Mouse (Mus musculus) thymus, adult 2 months (tissue): ENCODE data around the gene Six3. TPM values are rescaled to one million over a fixed set of nuclear protein-coding genes. Genes with fewer than 3 reads are reported as not detected.

ENCODE experiments used
- DNase-seq: peaks from one replicate; pipeline ENCODE4 v3.0.0; 2021
- H3K27ac ChIP-seq: fragments of 200-500 bp; 2 replicates; pipeline ENCODE4 v1.5.1; 2012; ENCODE audit warnings: low read length, control low read depth; ENCODE audit not compliant: control insufficient read depth, insufficient read depth
- H3K27me3 ChIP-seq: fragments of 200-500 bp; 2 replicates; pipeline ENCODE4 v1.6.1; 2012; ENCODE audit warnings: mild to moderate bottlenecking, low read length, moderate library complexity, mixed read lengths; ENCODE audit not compliant: control insufficient read depth, insufficient read depth
- H3K36me3 ChIP-seq: fragments of 200-500 bp; 2 replicates; pipeline ENCODE4 v1.6.1; 2012; ENCODE audit warnings: mild to moderate bottlenecking, low read length, moderate library complexity; ENCODE audit not compliant: control insufficient read depth, insufficient read depth
- H3K4me1 ChIP-seq: fragments of 200-500 bp; replicated peaks from 2 replicates; pipeline ENCODE4 v1.6.1; 2012; ENCODE audit warnings: low read length; ENCODE audit not compliant: control insufficient read depth, insufficient read depth
- H3K4me3 ChIP-seq: fragments of 200-500 bp; 2 replicates; pipeline ENCODE4 v1.5.1; 2012; ENCODE audit warnings: mild to moderate bottlenecking, low read length, control low read depth, moderate library complexity; ENCODE audit not compliant: control insufficient read depth, insufficient read depth
- CTCF ChIP-seq: fragments of 200-500 bp; IDR thresholded peaks from 2 replicates; pipeline ENCODE4 v1.5.1; 2012; ENCODE audit warnings: mild to moderate bottlenecking, control low read depth, low read length, moderate library complexity, borderline replicate concordance; ENCODE audit not compliant: control insufficient read depth, poor library complexity, insufficient read depth; ENCODE audit errors: extremely low read depth
- POLR2A ChIP-seq: fragments of 200-500 bp; IDR thresholded peaks from 2 replicates; pipeline ENCODE4 v1.6.1; 2012; ENCODE audit warnings: mild to moderate bottlenecking, low read length, control low read depth, moderate library complexity; ENCODE audit not compliant: control insufficient read depth, poor library complexity, insufficient read depth; ENCODE audit errors: extremely low read depth
- WGBS: fragments of 180-500 bp; shearing (Covaris S2); methylation state at CpG from one replicate; pipeline ENCODE4 v1.1.7; 2018; 5-methylcytosine and 5-hydroxymethylcytosine counted together
- polyA plus RNA-seq: library from polyadenylated mRNA; depleted of rRNA; stranded (reverse); fragments of >200 nt; gene quantifications from 2 replicates; pipeline ENCODE4 v1.2.3, GENCODE M21; 2012

Six3 gene
- polyA plus RNA-seq, 1 experiment: 0.08 TPM

DNA sequence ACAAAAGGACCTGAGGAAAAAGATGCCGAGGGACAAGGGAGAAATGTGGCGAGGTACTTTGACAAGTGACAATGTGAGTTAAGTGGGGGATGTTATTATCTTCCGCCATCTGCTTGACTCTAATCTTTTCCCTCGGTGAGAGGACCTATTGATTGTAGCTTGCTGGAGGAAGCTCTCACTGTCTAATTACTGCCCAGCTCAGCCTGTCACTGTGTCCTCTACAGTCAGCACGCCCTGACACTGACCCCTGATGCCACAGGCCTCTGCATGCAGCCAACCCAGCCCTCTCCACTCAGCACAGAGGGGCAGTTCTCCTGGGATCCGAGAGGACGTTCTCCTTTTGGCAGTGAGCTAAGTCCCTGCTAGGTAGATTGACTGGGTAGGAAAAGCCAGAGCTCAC lies 28.8 kb upstream of the Six3 start:
- no peak for DNase-seq
- Histone ChIP-seq H3K4me3 (no peak overlapping the region), H3K27me3 (no peaks in the 10 kb centered on the region), H3K27ac (no peak overlapping the region), H3K36me3 (no peaks in the 10 kb centered on the region), H3K4me1 (no peaks in the 10 kb centered on the region)
- no peak for TF ChIP-seq CTCF
- TF ChIP-seq POLR2A: no peak
- WGBS: 81% methylated on average over 7 of the region's 7 CpGs

DNA sequence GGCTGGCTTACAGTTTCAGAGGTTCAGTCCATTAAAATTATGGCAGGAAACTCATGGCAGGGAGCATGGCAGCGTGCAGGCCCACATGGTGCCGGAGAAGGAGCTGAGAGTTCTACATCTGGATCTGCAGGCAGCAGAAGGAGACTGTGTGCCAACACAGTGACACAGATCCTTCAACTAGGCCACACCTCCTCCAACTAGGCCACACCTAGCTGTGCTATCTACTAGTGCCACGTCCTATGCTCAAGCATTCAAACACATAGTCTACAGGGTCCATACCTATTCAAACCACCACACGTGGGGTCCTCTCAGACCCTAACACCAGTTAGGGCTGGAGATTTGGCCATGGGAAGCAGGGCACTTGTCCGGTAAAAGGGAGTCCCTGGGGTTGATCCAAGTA lies 27.6 kb upstream of the Six3 start:
- Histone ChIP-seq H3K36me3 (no peaks in the 10 kb centered on the region), H3K27me3 (no peaks in the 10 kb centered on the region), H3K4me3 (no peak overlapping the region), H3K27ac (no peak overlapping the region), H3K4me1 (no peaks in the 10 kb centered on the region)
- TF ChIP-seq POLR2A (no peak), CTCF (no peak)
- 92% methylated on average over 5 of the region's 5 CpGs for WGBS
- no peak for DNase-seq

DNA sequence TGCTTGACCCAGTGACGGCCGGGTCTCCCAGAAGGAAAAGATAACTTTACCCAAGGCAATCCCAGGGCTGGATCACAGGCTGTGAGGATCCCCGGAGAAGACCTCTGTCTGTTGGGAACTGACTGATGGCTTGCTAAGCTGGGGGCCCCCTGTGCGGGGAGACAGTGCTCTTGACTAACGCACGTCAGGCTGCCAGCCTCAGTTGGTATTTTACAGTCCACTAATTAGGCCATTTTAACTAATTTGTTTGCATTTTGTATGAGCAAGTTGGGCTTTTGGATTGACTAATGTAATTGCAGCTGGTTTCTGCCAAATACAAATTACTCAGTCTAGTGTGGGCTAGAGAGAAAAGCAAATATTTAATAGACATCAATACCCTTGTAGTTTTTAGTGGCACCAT lies 21.4 kb upstream of the Six3 start:
- 90% methylated on average over 6 of the region's 6 CpGs for WGBS
- Histone ChIP-seq H3K27me3 (no peaks in the 10 kb centered on the region), H3K36me3 (no peaks in the 10 kb centered on the region), H3K4me1 (no peaks in the 10 kb centered on the region), H3K4me3 (no peak overlapping the region), H3K27ac (no peak overlapping the region)
- TF ChIP-seq POLR2A (no peak), CTCF (no peak)
- DNase-seq: no peak

DNA sequence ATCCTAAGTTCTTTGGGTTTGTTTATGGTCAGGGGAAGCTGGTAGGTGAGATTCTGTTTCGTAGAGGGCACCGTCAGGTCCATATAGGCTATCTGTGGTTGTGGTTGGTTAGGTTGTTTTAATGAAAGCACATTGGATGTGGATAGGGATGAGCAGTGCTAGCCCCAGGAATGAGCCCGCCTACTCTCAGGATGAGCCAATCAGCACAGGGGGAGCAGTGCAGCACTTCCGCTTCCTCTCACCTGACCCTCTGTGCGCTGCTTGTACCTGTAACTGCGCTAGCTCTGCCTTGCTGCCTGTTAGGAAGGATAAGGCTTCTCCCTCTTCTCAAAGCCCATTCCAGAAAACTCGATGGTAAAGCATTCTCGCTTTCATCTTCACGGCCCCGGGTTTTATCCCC lies 17.6 kb upstream of the Six3 start:
- no peak overlapping the region for H3K27ac ChIP-seq
- TF ChIP-seq POLR2A: no peak
- TF ChIP-seq CTCF: no peak
- DNase-seq: no peak
- no peaks in the 10 kb centered on the region for H3K4me1 ChIP-seq
- H3K36me3 ChIP-seq: no peaks in the 10 kb centered on the region
- no peak overlapping the region for H3K4me3 ChIP-seq
- no peaks in the 10 kb centered on the region for H3K27me3 ChIP-seq
- WGBS: 60% methylated on average over 10 of the region's 10 CpGs

DNA sequence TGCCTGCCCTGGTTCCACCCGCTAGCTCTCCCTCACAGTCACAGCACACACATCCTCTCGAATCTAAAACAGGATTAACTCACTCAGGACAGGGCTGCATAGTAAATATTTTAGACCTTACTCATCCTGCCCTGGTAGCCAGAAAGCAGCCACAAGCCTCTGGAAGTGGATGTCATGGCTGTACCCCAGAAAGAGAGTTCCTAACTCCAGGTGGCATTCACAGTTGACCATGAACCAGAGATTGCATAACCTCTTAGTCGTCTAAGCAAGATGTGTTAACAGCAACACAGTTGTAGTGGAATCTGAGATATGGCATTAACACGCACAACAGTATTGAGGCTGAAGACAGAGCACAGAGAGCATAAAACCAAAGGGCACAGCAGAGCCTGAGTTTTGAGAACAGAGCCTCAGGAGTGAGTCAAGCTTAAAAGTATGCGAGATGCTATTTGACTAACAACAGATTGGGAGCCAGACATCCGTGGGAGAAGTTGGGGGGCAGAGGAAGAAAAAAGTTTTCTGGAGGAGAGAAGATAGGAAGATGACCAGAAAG lies 17.0 kb upstream of the Six3 start:
- Histone ChIP-seq H3K4me1 (no peaks in the 10 kb centered on the region), H3K27me3 (no peaks in the 10 kb centered on the region), H3K36me3 (no peaks in the 10 kb centered on the region), H3K4me3 (no peak overlapping the region), H3K27ac (no peak overlapping the region)
- TF ChIP-seq POLR2A (no peak), CTCF (no peak)
- WGBS: 53% methylated on average over 6 of the region's 6 CpGs
- no peak for DNase-seq

DNA sequence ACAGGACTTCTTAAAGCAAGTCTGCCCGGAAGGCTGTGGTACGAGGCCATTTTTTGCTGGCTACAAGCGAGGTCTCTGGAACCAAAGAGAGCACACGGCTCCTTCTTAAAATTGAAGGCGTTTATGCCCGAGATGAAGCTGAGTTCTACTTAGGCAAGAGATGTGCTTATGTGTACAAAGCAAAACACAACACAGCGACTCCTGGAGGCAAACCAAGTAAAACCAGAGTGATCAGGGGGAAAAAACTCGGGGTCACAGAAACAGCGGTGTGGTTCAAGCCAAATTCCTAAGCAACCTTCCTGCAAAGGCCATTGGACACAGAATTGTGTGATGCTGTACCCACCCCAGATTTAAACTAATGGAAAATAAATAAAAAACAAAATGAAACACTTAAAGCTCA lies 13.9 kb upstream of the Six3 start:
- DNase-seq: no peak
- Histone ChIP-seq H3K27me3 (no peaks in the 10 kb centered on the region), H3K27ac (no peak overlapping the region), H3K36me3 (no peaks in the 10 kb centered on the region), H3K4me3 (no peak overlapping the region), H3K4me1 (no peaks in the 10 kb centered on the region)
- no peak for TF ChIP-seq CTCF
- TF ChIP-seq POLR2A: no peak
- WGBS: 60% methylated on average over 9 of the region's 9 CpGs

DNA sequence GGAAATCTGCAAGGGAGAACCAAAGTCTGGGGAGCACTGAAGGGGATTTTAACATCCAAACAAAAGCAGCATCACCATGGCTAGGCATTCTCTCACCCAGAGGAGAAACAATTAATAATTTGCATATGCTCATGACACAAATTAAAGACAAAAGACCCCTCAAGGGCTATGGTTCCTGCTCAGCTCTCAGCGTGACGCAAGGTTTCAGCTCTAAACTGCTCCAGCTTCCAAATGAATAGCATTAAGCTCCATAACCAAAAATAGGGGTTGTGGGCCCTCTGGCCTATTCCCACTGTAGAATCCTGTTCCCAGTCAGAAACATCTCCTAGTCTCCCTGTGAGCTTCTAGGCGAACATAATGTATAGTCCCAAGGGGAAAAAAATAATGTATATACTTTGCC lies 6.9 kb upstream of the Six3 start:
- Histone ChIP-seq H3K4me3 (no peak overlapping the region), H3K36me3 (no peaks in the 10 kb centered on the region), H3K27me3 (no peaks in the 10 kb centered on the region; the same call in 1 of the 2 replicates), H3K27ac (no peak overlapping the region), H3K4me1 (no peaks in the 10 kb centered on the region)
- WGBS: 35% methylated on average over 3 of the region's 3 CpGs
- TF ChIP-seq CTCF: no peak
- TF ChIP-seq POLR2A: no peak
- DNase-seq: no peak
